Mouse (Mus musculus) thymus, adult 2 months (tissue): ENCODE measurements at regions not wholly inside any gene's neighbourhood (a gene's known extent, or its start where the extent isn't known, plus 50 kb on each side); places are given as distances from the start of the nearest gene placed in this dataset.

ENCODE experiments used
- CTCF ChIP-seq: fragments of 200-500 bp; IDR thresholded peaks from 2 replicates; pipeline ENCODE4 v1.5.1; 2012; ENCODE audit warnings: mild to moderate bottlenecking, control low read depth, low read length, moderate library complexity, borderline replicate concordance; ENCODE audit not compliant: control insufficient read depth, poor library complexity, insufficient read depth; ENCODE audit errors: extremely low read depth
- POLR2A ChIP-seq: fragments of 200-500 bp; IDR thresholded peaks from 2 replicates; pipeline ENCODE4 v1.6.1; 2012; ENCODE audit warnings: mild to moderate bottlenecking, low read length, control low read depth, moderate library complexity; ENCODE audit not compliant: control insufficient read depth, poor library complexity, insufficient read depth; ENCODE audit errors: extremely low read depth

GRCm38 (mm10) chr13:92914631-92915030, 70.1 kb downstream of the Mtx3 start:
- no peak for TF ChIP-seq CTCF
- no peak for TF ChIP-seq POLR2A
